Mouse (Mus musculus) small intestine, adult 2 months (tissue): ENCODE data around the gene Magi1.

ENCODE experiments used
- CTCF ChIP-seq: fragments of 200-500 bp; IDR thresholded peaks from 2 replicates; pipeline ENCODE4 v1.5.1; 2012; ENCODE audit warnings: low read depth, mild to moderate bottlenecking, control low read depth, inconsistent platforms, low read length, moderate library complexity, mixed read lengths; ENCODE audit not compliant: insufficient replicate concordance, insufficient read length; ENCODE audit errors: extremely low read depth
- POLR2A ChIP-seq: fragments of 200-500 bp; IDR thresholded peaks from 2 replicates; pipeline ENCODE4 v1.6.1; 2012; ENCODE audit warnings: low read depth, mild to moderate bottlenecking, control low read depth, inconsistent platforms, low read length, moderate library complexity

DNA sequence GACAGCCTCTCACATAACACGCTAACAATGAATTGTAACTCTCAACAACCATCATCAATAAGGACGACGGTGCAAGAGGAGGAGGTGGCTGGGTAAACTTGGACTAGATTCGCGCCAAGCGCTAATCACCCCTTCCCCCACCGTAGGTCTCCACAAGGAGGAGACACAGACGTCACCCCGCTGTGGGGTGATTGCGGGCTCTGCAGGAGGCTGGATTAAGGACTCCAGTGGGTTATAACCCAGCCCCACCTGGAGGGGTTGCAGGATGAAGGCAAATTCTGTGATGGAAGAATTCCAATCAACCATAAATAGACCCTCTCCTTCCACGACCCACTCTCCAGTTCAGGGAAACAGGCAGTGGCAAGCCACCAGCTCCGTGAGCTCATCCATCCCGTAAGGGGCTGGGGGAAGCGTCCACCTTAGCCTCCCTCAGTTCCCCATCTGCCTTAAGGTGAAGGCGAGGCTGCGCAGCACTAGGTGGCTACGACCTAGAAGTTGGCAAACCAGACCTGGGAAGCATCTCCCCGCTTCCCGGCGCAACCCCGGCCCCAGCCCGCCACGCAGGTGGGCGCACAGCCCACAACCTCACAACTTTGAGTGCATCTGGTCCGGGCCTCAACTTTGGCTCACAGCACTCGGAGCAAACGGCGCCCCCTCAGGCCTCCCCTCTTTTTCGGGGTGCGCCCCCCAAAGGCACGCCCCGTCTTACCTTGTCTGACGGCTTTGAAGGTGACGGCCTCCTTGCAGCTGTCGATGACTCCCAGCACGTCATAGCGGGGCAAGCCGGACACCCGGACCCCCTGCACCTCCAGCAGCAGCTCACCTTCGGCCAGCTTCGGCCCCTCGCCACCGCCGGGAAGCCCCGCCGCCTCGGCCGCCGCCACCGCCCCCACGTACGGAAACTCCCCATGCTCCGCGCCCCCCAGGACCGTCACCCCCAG is 1.1 kb downstream of the Magi1 start:
- no peak; the same call in 1 of the 2 replicates for TF ChIP-seq CTCF
- no peak for TF ChIP-seq POLR2A
